8 mouse cellular contexts compared by ENCODE assay signal in genomic region chr5:115301615-115302014, GRCm38 (mm10). TPM values are rescaled to one million over a fixed set of nuclear protein-coding genes. Genes with fewer than 3 reads are reported as not detected.
DNase-seq lines count a peak whose midpoint lies in the region; ATAC-seq and TF ChIP-seq lines count a peak whose summit lies in the region.

No protein-coding gene starts in this region.

- WGBS in forebrain, postnatal 0 days, result 28% methylated on average over 13 of the region's 13 CpGs
- 17% methylated on average over 13 of the region's 13 CpGs for WGBS in limb, embryonic 15.5 days
- 17% methylated on average over 13 of the region's 13 CpGs for WGBS in stomach, embryonic 16.5 days

- peak overlapping the region; percentile 100 for H3K4me3 ChIP-seq in testis, adult 2 months (ENCODE audit: control insufficient read depth, low read depth, low read length)
- H3K4me3 ChIP-seq in forebrain, postnatal 0 days (ENCODE audit: low read depth, low read length), result peak overlapping the region; percentile 79
- H3K4me3 ChIP-seq in limb, embryonic 15.5 days, result peak overlapping the region; percentile 82
- H3K4me3 ChIP-seq in stomach, embryonic 16.5 days (replicated peaks; ENCODE audit: low read length), result peak overlapping the region; percentile 94

- H3K9me3 ChIP-seq in forebrain, postnatal 0 days (ENCODE audit: low read length), result no peaks in the 10 kb centered on the region
- H3K9me3 ChIP-seq in limb, embryonic 15.5 days, result no peaks in the 10 kb centered on the region
- no peaks in the 10 kb centered on the region for H3K9me3 ChIP-seq in stomach, embryonic 16.5 days (replicated peaks; ENCODE audit: control insufficient read depth, low read length)

- no peak for TF ChIP-seq CTCF in testis, adult 2 months (IDR thresholded peaks at IDR 0.05; ENCODE audit: control insufficient read depth, insufficient read depth, insufficient replicate concordance, low read depth, low read length)
- no peak for TF ChIP-seq CTCF in forebrain, postnatal 0 days (IDR thresholded peaks at IDR 0.05; ENCODE audit: low read depth)

- ATAC-seq in forebrain, postnatal 0 days, result no peak
- ATAC-seq in limb, embryonic 15.5 days (ENCODE audit: insufficient number of reproducible peaks, low FRiP score, low TSS enrichment, low read depth), result no peak
- ATAC-seq in stomach, embryonic 16.5 days (ENCODE audit: insufficient read depth, low FRiP score), result no peak

- H3K9ac ChIP-seq in forebrain, postnatal 0 days, result peak overlapping the region; percentile 55
- peak overlapping the region; percentile 21; the same call in 1 of the 2 replicates for H3K9ac ChIP-seq in limb, embryonic 15.5 days
- H3K9ac ChIP-seq in stomach, embryonic 16.5 days (ENCODE audit: low read length), result peak overlapping the region; percentile 74

- DNase-seq in testis, postnatal 10 days (ENCODE audit: low spot score), result no peak
- DNase-seq in forebrain, postnatal 0 days, result no peak
- no peak for DNase-seq in cerebellum, adult 18-20 months
- DNase-seq in layer of hippocampus, postnatal 10 days (ENCODE audit: low spot score in 2 of 2), result no peak
- DNase-seq in adrenal gland, adult 2 months, result no peak

- H3K27me3 ChIP-seq in testis, adult 2 months (ENCODE audit: control insufficient read depth, insufficient read depth, low read length), result no peaks in the 10 kb centered on the region
- H3K27me3 ChIP-seq in forebrain, postnatal 0 days (ENCODE audit: insufficient read depth, low read length), result no peaks in the 10 kb centered on the region
- H3K27me3 ChIP-seq in limb, embryonic 15.5 days, result no peaks in the 10 kb centered on the region
- no peaks in the 10 kb centered on the region for H3K27me3 ChIP-seq in stomach, embryonic 16.5 days (ENCODE audit: control insufficient read depth, insufficient read depth, low read length)

- no peak for TF ChIP-seq POLR2A in testis, adult 2 months (IDR thresholded peaks at IDR 0.05; ENCODE audit: control insufficient read depth, low read depth, low read length)

- H3K4me2 ChIP-seq in forebrain, postnatal 0 days (ENCODE audit: low read depth), result peak overlapping the region; percentile 63
- H3K4me2 ChIP-seq in limb, embryonic 15.5 days, result peak overlapping the region; percentile 71
- H3K4me2 ChIP-seq in stomach, embryonic 16.5 days (ENCODE audit: low read depth, low read length), result peak overlapping the region; percentile 81

- H3K36me3 ChIP-seq in testis, adult 2 months (ENCODE audit: control insufficient read depth, insufficient read depth, low read length), result peaks cover 8% of the 10 kb centered on the region
- H3K36me3 ChIP-seq in forebrain, postnatal 0 days (ENCODE audit: insufficient read depth), result peaks cover 22% of the 10 kb centered on the region
- H3K36me3 ChIP-seq in limb, embryonic 15.5 days, result peaks cover 20% of the 10 kb centered on the region
- H3K36me3 ChIP-seq in stomach, embryonic 16.5 days (ENCODE audit: control insufficient read depth, insufficient read depth, low read length), result peaks cover 10% of the 10 kb centered on the region

- H3K4me1 ChIP-seq in testis, adult 2 months (ENCODE audit: control insufficient read depth, insufficient read depth, low read length), result peaks cover 9% of the 10 kb centered on the region
- peaks cover 12% of the 10 kb centered on the region; the same call in 1 of the 2 replicates for H3K4me1 ChIP-seq in forebrain, postnatal 0 days (ENCODE audit: insufficient read depth)
- H3K4me1 ChIP-seq in limb, embryonic 15.5 days, result peaks cover 24% of the 10 kb centered on the region
- H3K4me1 ChIP-seq in stomach, embryonic 16.5 days (ENCODE audit: control insufficient read depth, insufficient read depth, low read length), result peaks cover 25% of the 10 kb centered on the region

- peak overlapping the region; percentile 73 for H3K27ac ChIP-seq in testis, adult 2 months (ENCODE audit: control insufficient read depth, insufficient read depth, low read depth, low read length)
- H3K27ac ChIP-seq in forebrain, postnatal 0 days (ENCODE audit: low read depth, low read length), result no peak overlapping the region
- peak overlapping the region; percentile 87 for H3K27ac ChIP-seq in limb, embryonic 15.5 days
- peak overlapping the region; percentile 71 for H3K27ac ChIP-seq in stomach, embryonic 16.5 days (ENCODE audit: low read length)

RNA-seq across cellular contexts. Expression of gene Dynll1, which starts 0.8 kb away (rescaled TPM):
- polyA plus RNA-seq in testis, adult 2 months (2012; rRNA removed), result 559 and 571 TPM in 2 replicates
- 259 and 351 TPM in 2 replicates for total RNA-seq in forebrain, postnatal 0 days (2014; rRNA removed)
- polyA plus RNA-seq in forebrain, postnatal 0 days (2015; fragmentation: Nextera tagmentation; extraction: Ambion mirVana), result 1,192 and 1,422 TPM in 2 replicates
- polyA plus RNA-seq in limb, embryonic 15.5 days (2015; fragmentation: Nextera tagmentation; extraction: Ambion mirVana), result 1,678 and 1,810 TPM in 2 replicates
- 1,419 and 1,514 TPM in 2 replicates for polyA plus RNA-seq in stomach, embryonic 16.5 days (2015; fragmentation: Nextera tagmentation; extraction: Ambion mirVana)
- total RNA-seq in layer of hippocampus, postnatal 10 days (2021), result 100 to 1,000 TPM; 753 to 793 TPM
- 100 to 1,000 TPM; 220 to 347 TPM for total RNA-seq in adrenal gland, adult 2 months (2021)
- 38.0 and 45.1 TPM in 2 replicates for polyA plus RNA-seq in adrenal gland, adult 2 months (2012; rRNA removed)

RNA-seq across cellular contexts. Expression of gene Coq5, which starts 22.1 kb away (rescaled TPM):
- polyA plus RNA-seq in testis, adult 2 months (2012; rRNA removed), result 12.2 and 14.0 TPM in 2 replicates
- total RNA-seq in forebrain, postnatal 0 days (2014; rRNA removed), result 35.9 and 41.7 TPM in 2 replicates
- polyA plus RNA-seq in forebrain, postnatal 0 days (2015; fragmentation: Nextera tagmentation; extraction: Ambion mirVana), result 40.7 and 45.2 TPM in 2 replicates
- 36.4 and 43.7 TPM in 2 replicates for polyA plus RNA-seq in limb, embryonic 15.5 days (2015; fragmentation: Nextera tagmentation; extraction: Ambion mirVana)
- polyA plus RNA-seq in stomach, embryonic 16.5 days (2015; fragmentation: Nextera tagmentation; extraction: Ambion mirVana), result 46.5 and 49.2 TPM in 2 replicates
- total RNA-seq in layer of hippocampus, postnatal 10 days (2021), result 10 to 100 TPM; 39.0 to 42.8 TPM
- total RNA-seq in adrenal gland, adult 2 months (2021), result 10 to 100 TPM; 52.5 to 68.0 TPM
- 14.6 and 15.7 TPM in 2 replicates for polyA plus RNA-seq in adrenal gland, adult 2 months (2012; rRNA removed)

RNA-seq across cellular contexts. Expression of gene Srsf9, which starts 25.4 kb away (rescaled TPM):
- 43.9 and 45.5 TPM in 2 replicates for polyA plus RNA-seq in testis, adult 2 months (2012; rRNA removed)
- 43.7 and 49.9 TPM in 2 replicates for total RNA-seq in forebrain, postnatal 0 days (2014; rRNA removed)
- 112 and 117 TPM in 2 replicates for polyA plus RNA-seq in forebrain, postnatal 0 days (2015; fragmentation: Nextera tagmentation; extraction: Ambion mirVana)
- 222 and 246 TPM in 2 replicates for polyA plus RNA-seq in limb, embryonic 15.5 days (2015; fragmentation: Nextera tagmentation; extraction: Ambion mirVana)
- 111 and 127 TPM in 2 replicates for polyA plus RNA-seq in stomach, embryonic 16.5 days (2015; fragmentation: Nextera tagmentation; extraction: Ambion mirVana)
- total RNA-seq in layer of hippocampus, postnatal 10 days (2021), result 10 to 100 TPM; 63.6 to 77.0 TPM
- total RNA-seq in adrenal gland, adult 2 months (2021), result 10 to 100 TPM; 45.8 to 70.1 TPM
- 29.1 and 40.4 TPM in 2 replicates for polyA plus RNA-seq in adrenal gland, adult 2 months (2012; rRNA removed)

RNA-seq across cellular contexts. Expression of gene Rnf10, which starts 28.9 kb away (rescaled TPM):
- 240 and 247 TPM in 2 replicates for polyA plus RNA-seq in testis, adult 2 months (2012; rRNA removed)
- total RNA-seq in forebrain, postnatal 0 days (2014; rRNA removed), result 91.4 and 106 TPM in 2 replicates
- 150 and 169 TPM in 2 replicates for polyA plus RNA-seq in forebrain, postnatal 0 days (2015; fragmentation: Nextera tagmentation; extraction: Ambion mirVana)
- polyA plus RNA-seq in limb, embryonic 15.5 days (2015; fragmentation: Nextera tagmentation; extraction: Ambion mirVana), result 108 and 135 TPM in 2 replicates
- polyA plus RNA-seq in stomach, embryonic 16.5 days (2015; fragmentation: Nextera tagmentation; extraction: Ambion mirVana), result 85.1 and 99.8 TPM in 2 replicates
- 100 to 1,000 TPM; 259 to 316 TPM for total RNA-seq in layer of hippocampus, postnatal 10 days (2021)
- total RNA-seq in adrenal gland, adult 2 months (2021), result 100 to 1,000 TPM; 225 to 258 TPM
- polyA plus RNA-seq in adrenal gland, adult 2 months (2012; rRNA removed), result 212 and 287 TPM in 2 replicates

RNA-seq across cellular contexts. Expression of gene Gatc, which starts 39.4 kb away (rescaled TPM):
- polyA plus RNA-seq in testis, adult 2 months (2012; rRNA removed), result 11.6 and 16.0 TPM in 2 replicates
- total RNA-seq in forebrain, postnatal 0 days (2014; rRNA removed), result 21.8 and 25.5 TPM in 2 replicates
- polyA plus RNA-seq in forebrain, postnatal 0 days (2015; fragmentation: Nextera tagmentation; extraction: Ambion mirVana), result 34.8 and 40.2 TPM in 2 replicates
- 25.3 and 27.6 TPM in 2 replicates for polyA plus RNA-seq in limb, embryonic 15.5 days (2015; fragmentation: Nextera tagmentation; extraction: Ambion mirVana)
- 21.3 and 24.5 TPM in 2 replicates for polyA plus RNA-seq in stomach, embryonic 16.5 days (2015; fragmentation: Nextera tagmentation; extraction: Ambion mirVana)
- 10 to 100 TPM; 29.3 to 32.5 TPM for total RNA-seq in layer of hippocampus, postnatal 10 days (2021)
- total RNA-seq in adrenal gland, adult 2 months (2021), result 10 to 100 TPM; 21.1 to 24.0 TPM
- polyA plus RNA-seq in adrenal gland, adult 2 months (2012; rRNA removed), result 12.2 and 15.4 TPM in 2 replicates

Comparison
In these comparisons a context has a peak if more than half of its experiments do, and no peak if none do; other contexts are left out.
1. H3K9ac ChIP-seq: peak in every context shown above with its lines; median percentile 74 in stomach, embryonic 16.5 days; 55 in forebrain, postnatal 0 days; 21 in limb, embryonic 15.5 days.
2. RNA of gene Dynll1, which starts 0.8 kb away (polyA plus RNA-seq): 1,678 to 1,810 TPM in limb, embryonic 15.5 days, 1,419 to 1,514 TPM in stomach, embryonic 16.5 days, 1,192 to 1,422 TPM in forebrain, postnatal 0 days and 559 to 571 TPM in testis, adult 2 months; 38.0 to 45.1 TPM in adrenal gland, adult 2 months; every median in the first group is over 10 times any median in the second.
3. Peak in every context shown above with its lines, with median percentiles within 50 percentile points of each other: H3K4me3 ChIP-seq and H3K4me2 ChIP-seq.